Mouse (Mus musculus): ENCODE measurements at regions not wholly inside any gene's neighbourhood (a gene's known extent, or its start where the extent isn't known, plus 50 kb on each side); places are given as distances from the start of the nearest gene placed in this dataset.

DNA sequence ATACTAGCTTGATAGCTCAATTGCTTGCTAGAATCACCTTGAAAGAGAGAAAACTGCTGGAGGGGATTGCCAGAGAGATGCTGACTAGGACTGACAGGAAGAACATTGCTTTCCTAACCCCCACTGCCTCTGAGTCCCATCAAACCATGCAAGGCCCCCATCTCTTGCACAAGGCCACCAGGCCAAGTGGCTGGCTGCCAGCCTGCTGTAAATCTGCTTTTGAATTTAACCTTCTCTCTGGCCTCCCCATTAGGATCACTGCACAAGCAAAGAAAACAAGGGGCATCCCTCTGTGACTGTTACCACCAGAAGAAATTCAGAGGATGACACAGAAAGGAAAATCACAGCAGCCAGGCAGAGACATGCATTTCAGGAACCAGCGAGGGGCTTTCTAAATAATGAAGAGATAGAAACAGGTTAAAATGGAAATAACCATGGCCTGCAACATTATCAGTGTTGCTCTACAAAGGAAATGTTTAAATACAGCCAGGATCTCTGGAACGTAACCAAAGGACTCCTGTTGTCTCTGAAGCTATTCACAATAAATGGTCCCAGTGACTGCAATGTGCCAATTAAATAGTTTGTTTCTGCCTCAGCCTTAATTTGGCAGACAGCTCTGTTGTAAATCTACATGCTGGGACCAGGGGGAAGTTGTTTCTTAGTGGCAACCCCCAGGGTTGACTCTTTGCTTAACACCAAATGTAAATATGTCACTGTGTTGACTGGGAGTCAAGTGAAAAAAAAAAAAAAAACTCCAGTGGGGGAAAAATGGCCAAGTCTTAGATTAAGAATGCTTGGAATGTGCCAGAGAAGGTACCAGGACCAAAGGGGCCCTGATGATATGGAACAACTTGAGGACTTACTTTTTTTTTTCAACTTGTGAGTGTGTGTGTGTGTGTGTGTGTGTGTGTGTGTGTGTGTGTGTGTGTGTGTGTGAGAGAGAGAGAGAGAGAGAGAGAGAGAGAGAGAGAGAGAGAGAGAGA is 233.9 kb upstream of the Epha4 start:
- no peak for DNase-seq

DNA sequence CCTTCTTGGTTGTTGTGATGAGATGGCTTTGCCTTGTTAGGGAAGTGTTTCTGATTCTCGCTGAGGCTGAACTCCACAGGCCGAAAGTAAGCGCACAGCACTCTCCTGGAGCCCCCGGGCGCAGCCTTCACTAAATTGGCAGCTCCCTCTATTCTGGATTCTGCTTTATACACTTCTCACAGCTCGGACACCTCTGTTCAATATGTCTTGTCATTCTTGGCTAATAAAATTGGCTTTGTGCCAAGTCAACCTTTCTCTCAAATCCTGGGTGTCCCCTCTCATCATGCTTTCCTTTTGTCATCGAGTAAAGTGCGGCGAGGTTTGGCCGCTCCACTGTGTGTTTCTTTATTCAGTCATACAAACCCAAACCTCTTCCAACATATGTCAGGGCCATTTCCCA is 217.2 kb upstream of the Epha4 start:
- DNase-seq, result no peak

DNA sequence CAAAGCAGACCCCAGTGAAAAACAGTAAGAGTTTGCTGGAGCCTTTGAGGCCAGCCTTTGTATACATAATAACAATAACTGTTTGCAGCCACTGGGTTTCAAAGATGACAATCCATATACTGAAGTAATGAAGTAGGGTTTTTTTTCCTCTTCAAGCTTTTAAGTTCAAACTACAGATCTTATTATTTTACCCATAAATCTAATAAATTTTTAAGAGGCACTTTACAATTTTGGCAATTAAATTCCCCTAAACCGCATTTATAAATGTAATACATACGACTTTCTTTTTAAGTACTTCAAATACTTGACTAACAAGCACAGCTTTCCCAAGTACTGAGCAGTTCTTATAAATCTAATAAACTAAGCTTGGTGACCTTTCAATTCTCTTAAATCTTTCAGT is 212.7 kb upstream of the Epha4 start:
- DNase-seq, result no peak

DNA sequence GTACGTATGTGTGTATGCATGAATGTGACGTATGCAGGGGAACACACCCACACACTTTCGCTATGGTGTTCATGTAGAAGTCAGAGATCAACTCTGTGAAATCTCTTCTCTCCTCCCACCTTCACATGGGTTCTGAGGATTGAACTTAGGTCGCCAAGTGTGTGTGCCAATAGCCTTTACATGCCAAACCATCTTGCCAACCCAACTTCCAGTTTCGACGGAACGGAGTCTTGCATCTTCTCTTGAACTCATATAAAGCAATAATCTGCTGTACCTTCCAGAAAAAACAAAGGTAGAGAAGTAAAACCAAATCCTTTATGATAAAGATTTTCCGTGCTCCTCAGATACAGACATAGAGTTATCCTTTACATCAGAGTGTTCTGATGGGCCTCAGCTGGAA is 208.4 kb upstream of the Epha4 start:
- no peak for DNase-seq

DNA sequence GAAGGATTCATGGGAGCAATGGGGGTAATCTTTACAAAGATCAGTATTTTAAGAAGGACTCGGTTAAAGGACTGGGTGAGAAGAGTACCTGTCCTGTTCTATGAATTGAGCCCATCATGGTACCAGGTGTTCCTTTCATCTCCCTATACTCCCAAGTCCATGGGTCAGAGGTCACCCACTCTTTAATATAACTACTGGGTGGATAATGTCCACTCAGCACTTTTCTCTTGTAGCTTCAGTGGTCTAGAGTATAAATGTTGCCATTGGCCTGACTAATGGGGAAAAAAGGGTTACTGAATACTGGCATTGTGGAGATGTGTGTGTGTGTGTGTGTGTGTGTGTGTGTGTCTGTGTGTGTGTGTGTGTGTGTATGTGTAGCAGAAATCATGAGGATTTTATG is 206.0 kb upstream of the Epha4 start:
- no peak for DNase-seq

DNA sequence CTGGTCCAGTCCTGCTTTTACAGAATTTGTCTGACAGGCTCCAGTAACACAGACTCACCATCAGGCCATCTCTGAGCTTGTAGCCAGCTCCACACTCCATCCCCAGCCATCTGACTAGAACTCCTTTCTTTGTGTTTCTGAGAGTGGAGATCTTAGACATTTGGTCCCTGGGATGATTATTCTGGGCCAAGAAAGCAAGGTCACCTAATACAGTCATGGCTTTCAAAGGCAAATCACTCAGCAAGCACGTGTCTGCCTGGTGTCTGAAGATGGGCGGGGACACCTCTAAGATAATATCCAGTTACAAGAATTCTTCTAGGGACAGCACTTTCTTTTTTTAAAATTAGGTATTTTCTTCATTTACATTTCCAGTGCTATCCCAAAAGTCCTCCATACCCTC is 198.1 kb upstream of the Epha4 start:
- no peak for DNase-seq

DNA sequence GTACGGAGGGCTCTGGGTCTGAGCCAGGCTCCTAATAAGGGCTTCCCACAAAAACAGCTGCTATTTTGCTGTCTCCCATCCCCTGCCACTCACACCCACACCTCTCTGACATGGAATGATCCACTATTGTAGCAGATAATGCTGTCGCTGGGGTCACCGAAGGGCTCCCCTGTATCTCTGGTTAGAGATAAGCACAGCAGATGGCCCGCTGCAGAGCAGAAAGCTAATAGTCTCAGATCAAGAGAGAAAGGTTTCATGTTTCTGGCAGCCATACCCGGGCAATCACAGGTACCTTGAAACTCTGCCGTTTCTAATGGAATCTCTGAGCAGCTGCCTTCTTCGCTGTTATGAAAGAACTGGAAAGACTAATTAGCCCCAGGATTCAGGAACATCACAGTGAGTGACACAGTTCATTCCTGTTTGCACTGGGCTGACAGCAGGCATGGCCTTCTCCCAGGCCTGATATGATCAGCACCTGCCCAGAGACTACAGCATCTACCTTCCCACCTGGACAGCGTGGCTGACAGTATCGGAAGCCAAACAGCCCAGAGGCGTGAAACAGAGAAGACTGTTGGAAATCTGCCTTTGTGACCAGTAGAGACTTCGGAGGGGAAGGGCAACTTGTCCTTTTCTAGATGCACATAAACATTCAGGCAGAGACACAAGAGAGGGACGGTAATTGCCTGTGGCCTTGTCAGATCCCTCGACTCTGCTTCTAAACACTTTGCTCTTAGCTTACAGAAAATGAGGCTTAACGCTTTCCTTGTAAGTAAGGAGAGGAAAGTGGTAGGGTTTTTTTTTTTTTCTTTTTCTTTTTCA is 193.5 kb upstream of the Epha4 start:
- DNase-seq, result no peak

DNA sequence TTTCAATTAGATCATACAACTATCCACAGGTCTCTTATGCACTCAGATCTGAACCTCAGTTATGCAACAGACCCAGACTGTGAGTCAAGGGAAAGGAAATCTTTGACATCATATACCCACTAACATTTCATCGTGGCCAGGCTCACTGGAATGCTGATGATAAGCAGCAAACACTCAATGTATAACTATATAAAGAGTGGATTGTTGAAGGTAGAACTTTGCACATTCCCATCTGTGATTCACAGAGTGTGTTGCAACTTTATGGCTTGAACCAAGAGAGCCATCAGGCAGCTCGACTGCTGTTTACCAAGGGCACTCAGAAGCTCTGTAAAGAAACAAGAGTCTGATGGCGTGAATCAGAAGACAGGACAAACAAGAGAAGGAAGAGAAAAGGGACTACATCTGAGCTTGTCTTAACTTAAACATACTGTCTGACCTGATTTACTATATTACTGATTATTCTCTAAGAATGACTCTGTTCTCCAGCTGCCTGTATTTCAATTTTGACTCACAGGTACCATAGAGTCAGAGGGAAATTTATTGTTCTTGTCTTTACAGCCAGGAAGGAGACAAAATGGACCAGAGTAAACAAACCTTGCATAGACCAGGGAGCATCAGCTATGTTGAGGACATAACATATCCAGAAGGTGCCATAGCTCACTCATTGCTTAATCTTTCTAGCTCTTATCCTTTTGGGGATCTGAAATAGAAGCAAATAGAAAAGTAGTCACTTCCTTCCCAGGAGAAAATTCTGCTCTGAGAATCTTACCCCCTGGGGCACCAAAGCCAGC is 180.5 kb upstream of the Epha4 start:
- no peak for DNase-seq

DNA sequence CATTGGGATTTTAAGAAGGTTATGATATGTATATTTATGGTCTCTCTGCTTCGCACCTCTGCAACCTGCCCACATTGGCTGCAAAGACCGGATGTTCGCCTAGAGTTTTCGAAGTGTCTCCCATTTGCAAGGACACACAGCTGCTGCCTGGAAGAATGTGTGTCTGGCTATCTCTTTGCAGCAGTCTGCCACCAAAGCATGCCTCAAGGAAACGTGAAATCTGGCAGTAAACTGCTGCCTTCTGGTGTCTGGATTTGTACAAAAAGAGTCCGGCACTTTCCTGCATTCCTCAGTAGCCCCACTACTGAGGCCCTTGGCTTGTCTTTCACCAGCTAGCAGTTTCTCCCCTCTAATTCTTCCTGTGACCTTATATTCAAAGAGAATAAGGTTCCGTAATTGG is 148.5 kb upstream of the Epha4 start:
- no peak for DNase-seq

DNA sequence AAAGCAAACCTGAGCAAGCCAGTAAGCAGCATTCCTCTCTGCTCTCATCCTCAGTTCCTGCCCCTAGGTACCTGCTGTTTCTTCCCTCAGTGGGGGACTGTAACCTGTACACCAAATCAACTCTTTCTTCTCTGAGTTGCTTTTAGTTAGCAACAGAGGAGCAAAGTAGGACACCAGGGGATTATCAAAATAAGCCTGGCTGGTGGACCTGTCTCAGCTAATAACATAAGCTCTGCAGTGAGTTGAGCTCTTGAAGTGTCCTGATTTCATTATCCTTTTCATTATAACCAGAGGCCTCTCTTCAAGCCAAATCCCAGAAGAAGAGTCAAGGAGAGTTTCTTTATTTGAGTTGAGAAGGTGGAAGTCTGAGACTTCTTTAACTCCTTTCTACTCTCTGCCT is 145.5 kb upstream of the Epha4 start:
- DNase-seq, result no peak

DNA sequence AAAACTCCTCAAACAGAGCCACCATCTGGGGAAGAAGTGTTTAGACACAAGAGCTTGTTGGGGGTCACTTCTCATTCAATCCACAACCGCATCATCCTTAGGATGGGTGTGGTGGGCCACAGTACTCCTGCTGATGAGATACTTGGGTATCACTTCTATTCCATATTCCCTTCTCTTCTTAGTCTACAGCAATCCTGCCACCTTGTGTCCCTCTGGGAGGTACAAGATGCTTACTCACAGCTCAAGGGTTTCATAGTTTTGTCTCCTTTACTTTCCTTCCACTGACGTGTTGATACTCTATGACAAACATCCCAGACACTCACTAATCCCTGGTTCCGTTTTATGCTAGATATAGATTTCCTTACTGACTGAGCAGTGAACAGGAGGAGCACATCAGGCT is 122.1 kb upstream of the Epha4 start:
- no peak for DNase-seq

DNA sequence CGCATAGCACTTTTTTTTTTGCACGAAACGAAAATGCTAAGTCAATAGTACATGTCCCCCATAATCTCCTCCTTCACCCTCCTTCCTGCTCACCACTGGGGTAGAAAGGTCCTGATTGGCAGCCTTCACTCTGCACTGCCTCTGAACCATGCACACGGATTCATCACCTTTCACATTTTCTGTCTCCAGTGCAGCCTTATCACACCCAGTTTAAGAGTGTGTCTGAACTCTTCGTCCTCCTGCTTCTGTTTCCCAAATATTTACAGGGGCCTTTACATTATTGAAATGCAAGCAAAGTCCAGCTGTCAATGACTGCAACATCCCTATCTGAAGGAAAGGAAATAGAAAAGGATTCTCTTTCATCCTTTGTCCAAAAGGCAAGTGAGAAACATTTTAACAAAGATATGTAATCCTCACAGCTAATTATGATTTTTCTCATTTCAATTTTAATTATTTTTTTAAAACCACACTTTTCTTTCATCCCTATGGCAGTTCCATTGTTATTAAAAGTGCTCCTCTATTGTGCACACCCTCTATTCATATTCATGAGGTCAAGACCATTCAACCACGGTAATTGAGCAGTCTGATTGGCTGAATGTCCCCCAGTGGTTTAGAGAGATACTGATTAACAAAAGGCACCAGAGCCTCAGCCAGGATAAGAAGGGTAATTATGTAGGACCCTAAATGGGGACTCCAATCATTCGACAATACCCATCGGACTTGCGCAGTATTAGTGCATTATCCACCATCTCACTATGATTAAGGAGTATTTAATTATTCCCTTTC is 114.8 kb upstream of the Epha4 start:
- DNase-seq, result no peak

DNA sequence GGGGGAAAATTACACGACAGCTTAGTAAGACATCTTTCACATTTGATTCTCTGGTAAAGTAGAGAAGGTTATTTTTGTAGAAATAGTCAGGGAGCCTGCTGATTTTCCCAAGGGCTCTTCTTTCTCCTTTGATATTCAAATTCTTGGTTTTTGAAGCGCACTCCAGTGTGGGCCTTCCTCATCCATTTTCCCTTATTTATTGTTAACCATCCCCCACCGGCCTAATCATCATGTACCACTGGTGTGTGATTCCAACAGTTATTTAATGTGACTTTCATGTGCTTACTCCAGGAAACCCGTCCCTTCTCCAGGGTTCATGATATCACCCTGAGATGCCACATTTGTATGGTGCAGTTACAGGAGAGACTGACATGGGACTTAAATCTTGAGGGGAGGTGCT is 114.0 kb upstream of the Epha4 start:
- no peak for DNase-seq

DNA sequence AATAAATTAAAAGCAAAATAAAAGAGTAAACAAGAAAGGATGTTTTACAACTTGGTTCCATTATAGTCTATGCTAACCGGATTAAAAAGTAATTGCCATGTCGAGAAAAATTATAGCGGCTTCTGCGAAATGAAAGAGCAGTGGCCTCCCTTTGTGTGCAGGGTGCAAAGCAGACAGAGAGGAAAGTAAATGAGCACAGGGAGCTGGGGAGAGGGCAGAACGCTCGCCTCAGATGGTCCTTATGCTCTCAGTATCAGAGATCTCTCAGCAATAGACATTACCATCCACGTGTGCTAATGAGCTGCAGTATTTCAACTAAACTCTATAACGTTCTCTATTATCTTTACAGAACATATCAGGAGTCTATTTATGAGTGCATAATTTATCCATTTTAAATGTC is 102.6 kb upstream of the Epha4 start:
- DNase-seq, result no peak

DNA sequence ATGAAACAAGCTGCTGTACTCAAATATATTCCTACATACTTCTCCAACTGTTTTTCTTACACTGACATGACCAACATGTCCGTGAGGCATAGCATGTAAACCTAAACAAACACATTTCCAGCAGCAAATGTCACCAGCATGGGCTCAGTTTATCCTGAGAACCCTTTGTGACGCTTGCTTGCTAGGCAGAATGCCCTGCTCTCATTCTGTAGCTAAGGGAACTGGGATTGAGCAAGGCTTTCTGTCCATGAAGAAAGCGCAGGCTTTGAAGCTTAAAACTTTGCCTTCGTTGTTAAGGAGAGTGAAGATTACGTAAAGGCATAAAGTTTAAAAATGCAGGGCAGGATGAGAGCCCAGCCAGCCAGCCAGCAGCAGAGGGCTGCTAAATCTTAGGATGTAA is 85.6 kb upstream of the Epha4 start:
- no peak for DNase-seq

DNA sequence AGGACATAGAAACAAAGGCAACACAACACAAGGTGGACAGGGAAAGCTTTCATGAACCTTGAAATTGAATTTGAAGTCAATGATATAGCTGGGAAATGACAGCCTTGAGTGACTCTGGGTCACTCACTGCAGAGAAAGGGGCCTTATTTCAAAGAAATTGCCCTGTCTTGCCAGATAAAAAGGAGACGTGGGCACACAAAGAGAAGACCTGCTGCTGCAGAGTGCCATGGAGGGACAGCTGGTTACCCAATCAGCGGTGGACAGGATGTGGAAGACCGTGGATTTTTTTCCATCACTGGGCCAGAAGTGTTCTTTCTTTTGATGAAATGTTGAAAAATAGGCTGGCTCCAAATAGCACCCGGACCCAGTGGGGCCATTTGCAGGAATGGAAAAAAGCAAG is 77.8 kb upstream of the Epha4 start:
- DNase-seq, result no peak

DNA sequence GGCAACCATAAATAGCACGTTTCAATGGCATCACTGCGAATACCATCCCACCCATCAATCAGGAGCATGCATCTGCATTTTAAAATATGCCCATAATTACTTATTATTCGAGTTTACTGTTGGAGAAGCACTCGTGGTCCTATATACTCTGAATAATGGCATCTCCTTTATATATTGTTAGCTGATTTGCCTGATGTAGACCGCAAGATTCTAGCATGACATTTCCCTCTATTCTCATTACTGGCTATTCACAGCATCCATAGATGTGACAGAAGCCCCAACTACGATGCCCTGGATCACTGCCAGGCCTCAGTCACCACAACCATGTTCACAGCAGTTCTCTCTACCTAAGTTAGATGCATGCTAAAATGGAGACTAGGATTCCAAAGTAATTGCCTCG is 77.4 kb upstream of the Epha4 start:
- no peak for DNase-seq

DNA sequence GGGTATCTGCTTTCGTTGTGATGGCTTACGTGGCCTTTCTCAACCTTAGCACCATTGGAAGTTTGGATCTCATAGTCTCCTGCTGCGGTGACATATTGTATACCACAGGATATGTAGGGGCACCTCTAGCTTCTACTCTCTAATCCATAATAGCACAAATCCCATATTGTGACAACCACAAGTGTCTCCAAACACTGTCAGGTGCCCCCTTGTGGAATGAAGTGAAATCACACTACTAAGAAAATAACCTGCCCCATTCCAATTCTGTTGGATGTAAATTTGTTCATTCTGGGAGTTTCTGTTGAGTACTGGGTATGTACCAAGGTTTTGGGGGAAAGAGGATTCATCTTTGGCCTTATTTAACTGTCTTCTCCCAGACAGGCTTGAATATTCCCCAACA is 74.5 kb upstream of the Epha4 start:
- no peak for DNase-seq

DNA sequence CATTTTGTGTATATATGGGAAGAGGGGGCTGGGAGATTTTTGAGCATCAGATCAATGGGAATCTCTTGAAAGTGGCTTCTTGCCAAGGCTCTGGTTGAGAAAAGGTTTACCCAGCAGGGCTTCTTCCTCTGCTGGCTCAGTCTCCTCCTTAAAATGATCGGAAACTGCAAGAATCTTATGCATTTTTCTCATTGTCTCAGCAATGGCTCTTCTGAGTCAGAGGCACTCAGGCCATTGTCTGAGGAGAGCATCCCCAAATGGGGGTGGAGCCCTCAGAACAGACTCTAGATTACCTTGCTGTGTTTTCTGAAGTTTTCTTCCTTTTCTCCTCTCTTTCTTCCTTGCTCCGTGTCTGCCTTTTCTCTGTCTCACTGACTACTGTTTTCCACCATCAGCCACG is 70.6 kb upstream of the Epha4 start:
- DNase-seq, result no peak

DNA sequence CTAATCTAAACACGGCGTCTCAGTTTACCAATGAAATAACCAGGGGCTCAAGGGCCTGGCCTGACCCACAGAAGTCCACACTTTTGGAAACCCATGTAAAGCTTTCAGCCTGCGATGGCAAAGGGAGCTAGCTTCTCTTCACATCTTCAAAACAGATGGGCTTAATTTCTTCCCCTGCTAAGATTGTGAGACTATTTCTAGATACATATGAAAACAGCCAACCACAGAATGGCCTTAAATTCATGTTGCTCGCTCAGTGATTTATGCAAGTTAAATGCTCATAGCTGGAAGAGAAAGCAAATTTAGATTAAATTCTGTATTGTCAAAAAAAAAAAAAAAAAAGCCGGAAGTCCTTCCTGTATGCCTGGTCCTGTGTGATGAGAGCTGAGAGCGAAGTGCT is 53.2 kb upstream of the Epha4 start:
- DNase-seq, result no peak

DNA sequence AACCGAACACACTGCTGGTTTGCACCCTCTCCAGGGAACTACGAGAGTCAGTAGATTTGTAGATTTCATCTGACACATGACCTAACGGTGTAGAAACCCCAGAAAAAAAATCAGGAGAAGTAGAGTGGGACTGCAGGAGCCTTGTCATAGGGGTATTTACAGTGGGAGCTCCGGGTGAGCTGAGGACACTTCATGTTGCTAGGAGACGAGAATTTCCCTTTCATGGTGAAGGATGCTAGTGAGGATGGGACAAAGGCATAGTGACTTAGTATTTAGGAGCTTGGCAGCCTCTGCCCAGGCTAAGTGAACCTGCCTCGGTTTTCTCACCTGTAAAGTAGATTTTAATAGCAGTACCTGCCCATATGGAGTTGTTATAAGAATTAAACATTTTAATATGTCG is 52.8 kb upstream of the Epha4 start:
- no peak for DNase-seq

Data from cerebellum, adult 9-11 months (tissue).